Mouse (Mus musculus) lung, adult 2 months (tissue): Measurements from ENCODE around the gene Hpd.

Source experiments
- CTCF ChIP-seq: fragments of 200-500 bp; IDR thresholded peaks from 2 replicates; pipeline ENCODE4 v1.5.1; 2011; ENCODE audit warnings: mild to moderate bottlenecking, low read length, control low read depth; ENCODE audit not compliant: insufficient read depth
- POLR2A ChIP-seq: fragments of 200-500 bp; IDR thresholded peaks from 2 replicates; pipeline ENCODE4 v1.6.1; 2011; ENCODE audit warnings: low read depth, mild to moderate bottlenecking, control low read depth, low read length, borderline replicate concordance; ENCODE audit errors: extremely low read depth

- TF ChIP-seq POLR2A (peak; percentile 44; the same call in 1 of the 2 replicates), CTCF (no peak)
Measured at GRCm38 (mm10) chr5:123137044-123137909, 45.2 kb downstream of the Hpd start.
